Mouse (Mus musculus) gastrocnemius, postnatal 14 days (tissue): ENCODE results near the gene Med27. TPM values are rescaled to one million over a fixed set of nuclear protein-coding genes. Genes with fewer than 3 reads are reported as not detected.

Experiments
- DNase-seq: peaks from one replicate; pipeline ENCODE4 v3.0.0; 2021; ENCODE audit warnings: mixed read lengths
- intact Hi-C: fragments of 180-260 bp; cut with DNase I; formaldehyde crosslinking; loops from one replicate; pipeline ENCODE4 v1.15.1; 2025; ENCODE audit warnings: low total_unique reads
- total RNA-seq, 2 experiments: library from RNA; stranded (reverse); gene quantifications; 2 replicates each; pipeline ENCODE4 v1.2.3; 2021

Gene Med27
- total RNA-seq, 2 experiments from 2014 or later = 12.7 to 14.4 TPM

GRCm38 (mm10) chr2:29535566-29536244 is 189.1 kb downstream of the Med27 start:
- intact Hi-C loops = no loop called here
- DNase-seq = no peak

- intact Hi-C loops = no loop called here
- no peak for DNase-seq
Observed at GRCm38 (mm10) chr2:29536481-29536880, 189.9 kb downstream of the Med27 start.

DNA sequence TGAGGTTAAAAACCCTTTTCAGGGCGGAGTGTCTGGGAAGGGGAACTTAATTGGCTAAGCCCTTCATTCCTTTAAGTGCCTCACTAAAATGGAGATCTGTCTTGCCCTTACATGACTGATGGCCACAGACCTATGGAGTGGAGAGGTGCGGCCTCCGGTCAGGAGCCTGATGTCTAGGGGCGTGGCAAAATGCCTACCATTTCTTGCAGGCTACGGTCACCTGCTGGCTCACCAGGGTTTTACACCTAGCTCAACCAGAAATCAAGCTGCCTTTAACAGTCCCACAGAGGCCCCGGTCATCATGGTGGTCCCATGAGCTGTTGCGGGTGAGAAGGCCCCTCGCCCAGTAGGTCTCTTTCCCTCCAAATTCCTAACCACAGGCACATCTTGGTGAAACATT is 190.7 kb downstream of the Med27 start:
- intact Hi-C loops = no loop called here
- DNase-seq = no peak

- intact Hi-C loops = no loop called here
- DNase-seq = no peak
Observed at GRCm38 (mm10) chr2:29542039-29542438, 195.4 kb downstream of the Med27 start.

DNA sequence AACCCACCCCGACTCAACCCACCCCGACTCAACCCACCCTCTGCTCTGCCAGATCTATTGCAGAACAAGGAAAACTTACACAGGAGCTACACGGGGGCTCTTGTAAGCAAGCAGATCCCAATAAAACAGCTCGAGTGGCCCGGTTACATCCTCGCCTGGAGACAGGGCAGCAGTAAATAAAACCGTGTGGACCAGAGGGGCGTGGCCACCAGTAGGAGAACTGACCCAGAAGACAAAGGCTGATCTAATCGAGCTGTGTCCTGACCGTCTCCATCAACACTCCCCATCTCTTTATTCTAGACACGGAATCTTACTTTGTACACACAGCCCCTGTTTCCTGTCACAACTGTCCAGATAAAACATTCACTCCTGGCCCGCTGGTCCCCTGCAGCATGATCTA is 200.0 kb downstream of the Med27 start:
- intact Hi-C loops = no loop called here
- DNase-seq = no peak

DNA sequence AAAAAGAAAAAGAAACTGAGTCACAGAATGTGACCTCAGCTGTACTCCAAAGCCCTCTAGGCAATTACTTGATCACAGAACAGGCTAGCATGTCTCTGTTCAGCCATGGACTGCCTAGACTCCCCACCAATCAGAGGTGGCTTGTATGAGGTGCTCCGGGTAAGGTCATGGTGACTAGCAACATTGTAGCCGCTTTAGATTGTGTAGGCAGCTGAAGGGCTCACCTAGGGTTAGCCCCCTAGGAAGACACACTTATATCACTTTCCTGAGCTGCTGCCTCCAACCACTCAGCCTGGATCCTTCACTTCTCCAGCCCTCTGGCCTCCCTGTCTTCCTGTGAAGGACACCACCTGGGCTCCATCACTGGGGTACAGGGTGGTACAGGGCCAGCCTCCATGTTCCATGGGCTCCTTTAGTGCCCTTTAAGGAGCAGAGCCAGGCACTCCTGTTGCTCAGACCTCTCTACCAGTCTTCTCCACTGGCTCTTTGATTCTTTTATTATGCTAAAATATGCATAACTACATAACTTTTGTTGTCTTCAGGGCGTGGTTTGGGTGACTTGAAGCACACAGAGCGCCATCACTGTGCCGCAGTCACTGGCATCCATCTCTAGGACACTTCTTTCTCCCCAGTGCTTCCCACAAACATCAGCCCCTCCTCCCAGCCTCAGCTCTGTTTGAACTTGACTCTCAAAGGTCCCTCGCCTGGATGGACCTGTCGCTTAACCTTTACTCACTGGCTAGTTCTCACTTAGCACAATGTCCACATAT is 205.4 kb downstream of the Med27 start:
- intact Hi-C loops = loop anchor here (5.0 kb wide), 1 partner anchor 350 kb away; no protein-coding TSS in a partner anchor
- no peak for DNase-seq

GRCm38 (mm10) chr2:29553945-29554634 is 207.5 kb downstream of the Med27 start:
- peak; percentile 30 for DNase-seq
- intact Hi-C loops = loop anchor here (5.0 kb wide), 1 partner anchor 352 kb away; no protein-coding TSS in a partner anchor

GRCm38 (mm10) chr2:29558561-29558960 is 211.9 kb downstream of the Med27 start:
- DNase-seq = no peak
- intact Hi-C loops = no loop called here

DNA sequence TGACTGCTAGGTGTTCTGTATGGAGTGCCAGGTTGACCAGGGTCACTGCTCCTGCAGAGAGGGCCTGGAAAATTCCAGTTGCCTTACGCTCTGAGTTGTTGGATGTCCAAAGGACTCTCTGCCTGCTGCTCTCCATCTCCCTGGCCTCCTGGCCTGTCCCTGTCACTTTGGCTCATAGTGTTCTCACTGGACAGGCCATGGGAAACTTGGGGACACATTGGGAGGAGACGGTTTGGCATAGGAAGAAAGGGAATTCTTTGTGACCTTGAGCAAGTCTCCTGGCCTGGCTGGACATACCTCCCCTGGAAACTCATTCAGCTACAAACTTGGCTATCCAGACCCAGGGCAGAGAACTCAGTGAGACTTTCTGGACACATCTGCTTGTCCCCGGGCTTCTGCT is 213.3 kb downstream of the Med27 start:
- intact Hi-C loops = no loop called here
- DNase-seq = no peak

- peak; percentile 17 for DNase-seq
Observed at GRCm38 (mm10) chr2:29561468-29561867, 214.8 kb downstream of the Med27 start.

GRCm38 (mm10) chr2:29563986-29564385 is 217.4 kb downstream of the Med27 start:
- intact Hi-C loops = no loop called here
- no peak for DNase-seq

More at GRCm38 (mm10) chr2:29561468-29561867, 214.8 kb downstream of the Med27 start:
- intact Hi-C loops = no loop called here

GRCm38 (mm10) chr2:29565570-29566433 is 219.2 kb downstream of the Med27 start:
- DNase-seq = no peak
- intact Hi-C loops = no loop called here

DNA sequence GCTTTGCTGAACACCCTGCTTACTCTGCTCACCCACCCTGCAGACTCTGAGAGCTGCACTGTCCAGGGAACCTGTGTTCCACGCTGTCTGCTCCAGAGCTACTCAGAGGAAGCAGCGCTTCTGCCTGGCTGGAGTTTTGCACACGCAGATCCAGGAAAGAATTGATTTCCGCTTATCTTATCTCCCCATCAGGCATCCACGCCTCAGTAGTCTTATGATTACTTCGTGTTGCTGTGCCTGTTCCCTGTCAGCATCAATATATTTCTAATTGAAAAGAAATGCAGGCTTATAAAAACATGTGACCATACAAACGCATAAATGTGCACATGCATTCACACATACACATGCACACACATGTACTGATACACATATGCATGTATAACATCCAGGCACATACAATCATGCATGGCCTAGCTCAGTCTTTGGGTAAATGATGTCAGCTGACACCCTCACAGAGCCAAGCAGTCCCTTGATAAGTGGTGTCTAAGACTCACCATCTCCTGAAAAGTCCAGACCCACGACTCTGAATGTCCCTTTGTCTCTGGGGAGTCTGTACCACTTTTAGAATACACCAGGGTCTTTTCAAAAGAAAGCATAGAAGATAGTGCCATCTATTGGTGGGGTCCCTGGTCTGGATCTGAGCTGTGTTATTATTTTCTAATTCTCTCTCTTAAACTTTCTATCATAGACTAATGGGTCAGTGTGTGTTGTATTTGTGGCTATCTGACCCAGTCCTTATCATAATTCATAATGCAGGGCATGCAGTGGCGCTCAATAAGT is 225.5 kb downstream of the Med27 start:
- intact Hi-C loops = no loop called here

DNA sequence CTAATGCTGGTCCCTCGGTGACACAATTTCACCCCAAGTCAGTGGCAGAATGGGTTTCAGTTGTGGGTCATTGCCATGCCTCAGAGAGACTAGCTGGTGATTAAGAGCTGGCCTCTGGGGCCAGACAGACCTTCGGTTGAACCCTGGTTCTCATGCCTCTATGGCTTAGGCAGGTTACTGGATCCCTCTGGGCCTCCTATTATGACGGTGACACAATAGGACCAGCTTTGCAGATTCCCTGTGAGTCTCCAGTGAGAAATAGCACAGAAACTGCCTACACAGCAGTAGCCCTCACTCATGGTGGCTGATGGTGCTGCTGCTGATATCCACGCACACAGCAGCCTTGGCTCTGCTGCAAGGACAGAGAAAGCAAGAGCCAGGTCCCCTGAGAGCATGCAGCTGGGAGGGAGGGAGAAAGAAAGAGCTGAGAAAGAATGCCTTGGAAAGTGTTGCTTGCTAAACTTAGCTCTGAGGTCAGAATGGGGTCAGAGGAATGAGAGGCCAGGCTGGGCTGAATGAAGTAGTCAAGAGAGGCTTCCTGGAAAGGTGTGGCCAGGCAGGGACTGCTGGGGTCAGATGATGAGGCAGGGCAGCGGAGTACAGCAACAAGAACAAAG is 226.3 kb downstream of the Med27 start:
- intact Hi-C loops = no loop called here
- DNase-seq = peak; percentile 19

More for the DNA sequence above, 225.5 kb downstream of the Med27 start:
- DNase-seq = no peak

- DNase-seq = peak; percentile 45
- intact Hi-C loops = no loop called here
Observed at GRCm38 (mm10) chr2:29573591-29573990, 227.0 kb downstream of the Med27 start.

DNA sequence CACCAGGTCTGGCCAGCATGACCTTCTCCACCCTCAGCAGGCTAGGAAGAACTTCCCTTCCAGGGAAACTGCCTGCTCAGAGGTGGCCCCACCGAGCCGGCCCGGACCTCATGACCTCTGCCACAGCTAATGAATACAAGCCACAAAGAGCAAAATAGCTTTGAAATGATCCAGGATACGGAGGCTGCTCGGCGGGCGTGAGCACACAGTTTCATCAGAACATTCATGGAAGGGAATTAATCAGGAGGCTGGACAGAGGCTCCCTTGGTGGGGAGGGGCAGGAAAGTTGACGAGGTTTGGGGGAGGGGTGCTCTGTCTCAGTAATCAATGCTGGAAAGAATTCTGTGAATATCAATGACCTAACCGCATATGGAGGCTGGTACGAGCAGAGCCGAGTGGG is 227.6 kb downstream of the Med27 start:
- intact Hi-C loops = no loop called here
- DNase-seq = no peak
